Mouse (Mus musculus) duodenum, adult 2 months (tissue): ENCODE measurements around the gene Pdlim3. TPM values are rescaled to one million over a fixed set of nuclear protein-coding genes. Genes with fewer than 3 reads are reported as not detected.

Experiments used
- polyA plus RNA-seq: library from polyadenylated mRNA; depleted of rRNA; stranded (reverse); fragments of >200 nt; gene quantifications from 2 replicates; pipeline ENCODE4 v1.2.3, GENCODE M21; 2012; ENCODE audit warnings: low replicate concordance; rRNA removed

Gene Pdlim3
- polyA plus RNA-seq = 41.7 and 65.4 TPM in 2 replicates

GRCm38 (mm10) chr8:45885202-45885685 is at the start of gene Pdlim3:
Gene Pdlim3 (plus strand): TSS chr8:45885461.

DNA sequence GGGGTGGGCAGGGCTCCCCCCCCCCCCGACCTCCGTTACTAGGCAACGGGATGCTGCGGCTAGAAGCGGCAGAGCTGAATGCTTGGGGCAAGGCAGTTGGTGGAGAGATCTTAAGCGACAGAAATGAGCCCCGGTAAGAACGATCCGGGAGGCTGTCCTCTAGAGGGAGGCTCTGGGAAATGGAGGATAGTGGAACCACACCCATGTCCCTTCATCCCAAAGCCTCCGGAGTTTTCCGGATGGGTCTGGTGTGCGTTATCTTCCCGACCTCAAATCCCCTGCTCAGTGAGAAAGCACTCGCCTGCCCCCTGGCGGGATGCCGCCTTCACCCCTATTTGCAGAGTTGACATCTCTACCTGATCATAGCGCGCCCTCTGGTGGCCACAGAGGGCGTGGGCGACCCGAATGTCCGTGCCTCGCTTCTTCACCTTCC is 49.3 kb downstream of the Pdlim3 start, which contains the start of gene Ccdc110:
Gene Ccdc110, plus strand, starts transcription at position 38 of the 433 bp plus-strand sequence.

Other genes with a start within 250 kb of the Pdlim3 start
- gene Ccdc110, start 49.2 kb downstream of the Pdlim3 start, polyA plus RNA-seq = 0.05 TPM in 1 of 2 replicates, not detected in the other
- 0.06 TPM in 1 of 2 replicates, not detected in the other for gene 1700029J07Rik, start 89.8 kb downstream of the Pdlim3 start, polyA plus RNA-seq
- gene Ufsp2, start 90.1 kb downstream of the Pdlim3 start, polyA plus RNA-seq = 3.1 and 4.7 TPM in 2 replicates
- gene Lrp2bp, start 113.8 kb downstream of the Pdlim3 start, polyA plus RNA-seq = 0.06 TPM in 1 of 2 replicates, not detected in the other
- gene Ankrd37, start 120.2 kb downstream of the Pdlim3 start, polyA plus RNA-seq = 6.0 and 7.7 TPM in 2 replicates